Comparison of ENCODE assay signal across 8 mouse cellular contexts in genomic region chr15:5243959-5244905, GRCm38 (mm10). TPM values are rescaled to one million over a fixed set of nuclear protein-coding genes. Genes with fewer than 3 reads are reported as not detected.
DNase-seq lines count a peak whose midpoint lies in the region; ATAC-seq and TF ChIP-seq lines count a peak whose summit lies in the region.

Gene Ptger4, minus strand, starts transcription at chr15:5244187.

- H3K9me3 ChIP-seq in heart, embryonic 14.5 days (ENCODE audit: control insufficient read depth, low read length), result no peaks in the 10 kb centered on the region
- H3K9me3 ChIP-seq in liver, embryonic 15.5 days (replicated peaks), result no peaks in the 10 kb centered on the region
- H3K9me3 ChIP-seq in neural tube, embryonic 11.5 days (ENCODE audit: control insufficient read depth, low read length), result no peaks in the 10 kb centered on the region
- H3K9me3 ChIP-seq in stomach, postnatal 0 days (ENCODE audit: control insufficient read depth, low read length), result no peaks in the 10 kb centered on the region

- H3K27ac ChIP-seq in heart, embryonic 14.5 days (replicated peaks in 1 of 2; ENCODE audit: control insufficient read depth in 1 of 2, insufficient read depth in 1 of 2, low read depth in 2 of 2, low read length in 2 of 2), result no peak within 1 kb of the TSS
- peak within 1 kb of the TSS; percentile 55; the same call in 1 of the 2 replicates for H3K27ac ChIP-seq in liver, embryonic 15.5 days (replicated peaks)
- H3K27ac ChIP-seq in neural tube, embryonic 11.5 days (ENCODE audit: low read depth, low read length), result no peak within 1 kb of the TSS
- peak within 1 kb of the TSS; percentile 63; the same call in 1 of the 2 replicates for H3K27ac ChIP-seq in stomach, postnatal 0 days (replicated peaks)

- H3K4me1 ChIP-seq in heart, embryonic 14.5 days (ENCODE audit: control insufficient read depth in 2 of 2, insufficient read depth in 2 of 2, low read length in 2 of 2), result peaks cover 13 to 27% of the 10 kb centered on the region in 2 experiments; a peak in 3 of 4 replicates
- H3K4me1 ChIP-seq in liver, embryonic 15.5 days (replicated peaks), result peaks cover 53% of the 10 kb centered on the region
- H3K4me1 ChIP-seq in neural tube, embryonic 11.5 days (ENCODE audit: control insufficient read depth, insufficient read depth, low read length), result peaks cover 13% of the 10 kb centered on the region
- peaks cover 12% of the 10 kb centered on the region; the same call in 1 of the 2 replicates for H3K4me1 ChIP-seq in stomach, postnatal 0 days (replicated peaks; ENCODE audit: control insufficient read depth, insufficient read depth)

- TF ChIP-seq CTCF in stomach, postnatal 0 days (IDR thresholded peaks at IDR 0.05; ENCODE audit: low read depth), result peak; percentile 6; the same call in 1 of the 2 replicates

- H3K9ac ChIP-seq in heart, embryonic 14.5 days (ENCODE audit: low read length), result peak within 1 kb of the TSS; percentile 69
- peak within 1 kb of the TSS; percentile 70 for H3K9ac ChIP-seq in liver, embryonic 15.5 days
- H3K9ac ChIP-seq in neural tube, embryonic 11.5 days (ENCODE audit: low read length), result no peak within 1 kb of the TSS
- peak within 1 kb of the TSS; percentile 64 for H3K9ac ChIP-seq in stomach, postnatal 0 days (ENCODE audit: low read length)

- under 1% methylated on average over 60 of the region's 61 CpGs for WGBS in heart, embryonic 14.5 days
- under 1% methylated on average over 60 of the region's 61 CpGs for WGBS in liver, embryonic 15.5 days (ENCODE audit: insufficient replicate concordance)
- WGBS in neural tube, embryonic 11.5 days, result under 1% methylated on average over 60 of the region's 61 CpGs
- WGBS in stomach, postnatal 0 days, result under 1% methylated on average over 61 of the region's 61 CpGs

- peaks cover 48% of the 10 kb centered on the region for H3K27me3 ChIP-seq in heart, embryonic 14.5 days (ENCODE audit: control insufficient read depth, insufficient read depth, low read length)
- peaks cover 44% of the 10 kb centered on the region for H3K27me3 ChIP-seq in liver, embryonic 15.5 days
- H3K27me3 ChIP-seq in neural tube, embryonic 11.5 days (ENCODE audit: control insufficient read depth, insufficient read depth, low read length), result peaks cover 34% of the 10 kb centered on the region
- H3K27me3 ChIP-seq in stomach, postnatal 0 days (ENCODE audit: control insufficient read depth, insufficient read depth, low read length), result no peaks in the 10 kb centered on the region

- H3K36me3 ChIP-seq in heart, embryonic 14.5 days (ENCODE audit: control insufficient read depth, insufficient read depth, low read length), result no peaks in the 10 kb centered on the region
- H3K36me3 ChIP-seq in liver, embryonic 15.5 days (replicated peaks), result no peaks in the 10 kb centered on the region
- no peaks in the 10 kb centered on the region for H3K36me3 ChIP-seq in neural tube, embryonic 11.5 days (ENCODE audit: control insufficient read depth, insufficient read depth, low read length)
- no peaks in the 10 kb centered on the region for H3K36me3 ChIP-seq in stomach, postnatal 0 days (ENCODE audit: control insufficient read depth, insufficient read depth, low read length)

- peak within 1 kb of the TSS; percentile 99 for H3K4me2 ChIP-seq in heart, embryonic 14.5 days (ENCODE audit: low read length)
- H3K4me2 ChIP-seq in liver, embryonic 15.5 days, result peak within 1 kb of the TSS; percentile 100
- peak within 1 kb of the TSS; percentile 96 for H3K4me2 ChIP-seq in neural tube, embryonic 11.5 days (ENCODE audit: low read depth)
- H3K4me2 ChIP-seq in stomach, postnatal 0 days (replicated peaks; ENCODE audit: low read depth), result peak within 1 kb of the TSS; percentile 98

- no peak for TF ChIP-seq EP300 in stomach, postnatal 0 days (optimal IDR thresholded peaks at IDR 0.05)

- peak within 1 kb of the TSS; percentile 58 for H3K4me3 ChIP-seq in heart, embryonic 14.5 days (ENCODE audit: control insufficient read depth in 1 of 2, insufficient read depth in 1 of 2, low read depth in 1 of 2, low read length in 2 of 2)
- H3K4me3 ChIP-seq in liver, embryonic 15.5 days (replicated peaks), result peak within 1 kb of the TSS; percentile 78
- peak within 1 kb of the TSS; percentile 48 for H3K4me3 ChIP-seq in neural tube, embryonic 11.5 days (ENCODE audit: low read depth, low read length)
- peak within 1 kb of the TSS; percentile 62 for H3K4me3 ChIP-seq in stomach, postnatal 0 days (ENCODE audit: low read depth, low read length)

- ATAC-seq in heart, embryonic 14.5 days (ENCODE audit: insufficient number of reproducible peaks, insufficient read depth, low FRiP score, low read depth), result peak; percentile 94
- peak; percentile 94 for ATAC-seq in liver, embryonic 15.5 days (ENCODE audit: insufficient read depth)
- ATAC-seq in neural tube, embryonic 11.5 days (ENCODE audit: insufficient read depth, low FRiP score, low TSS enrichment), result peak; percentile 97
- peak; percentile 97 for ATAC-seq in stomach, postnatal 0 days (ENCODE audit: low FRiP score, low TSS enrichment)

- DNase-seq in CD8-positive naive resting alpha-beta T cell, adult 2 months (ENCODE audit: low read depth in 2 of 2, low spot score in 2 of 2), result peak; percentile 97 to 98
- DNase-seq in c-Kit-negative CD71-positive TER-119-positive erythroid progenitor cells, embryonic 14.5 days (ENCODE audit: low read depth, low spot score), result peak; percentile 90
- peak; percentile 43 for DNase-seq in fat pad, adult 2 months (ENCODE audit: extremely low read depth, low read depth, low spot score)
- DNase-seq in kidney, postnatal 10 days, result peak; percentile 96
- DNase-seq in neural tube, embryonic 11.5 days (ENCODE audit: low spot score), result peak; percentile 90
- peak; percentile 94 for DNase-seq in stomach, postnatal 0 days (ENCODE audit: low spot score)

RNA-seq across cellular contexts. Expression of gene Ptger4, which starts in this region (rescaled TPM):
- 3.3 and 4.1 TPM in 2 replicates for polyA plus RNA-seq in heart, embryonic 14.5 days (2014; fragmentation: Nextera tagmentation; extraction: Ambion mirVana)
- polyA plus RNA-seq in liver, embryonic 15.5 days (2015; fragmentation: Nextera tagmentation; extraction: Ambion mirVana), result 1.5 and 1.6 TPM in 2 replicates
- polyA plus RNA-seq in neural tube, embryonic 11.5 days (2014; fragmentation: Nextera tagmentation; extraction: Ambion mirVana), result 1.3 and 1.4 TPM in 2 replicates
- polyA plus RNA-seq in stomach, postnatal 0 days (2015; fragmentation: Nextera tagmentation; extraction: Ambion mirVana), result 6.3 and 6.4 TPM in 2 replicates

Comparison
In these comparisons a context has a peak if more than half of its experiments do, and no peak if none do; other contexts are left out.
1. DNase-seq: peak in every context shown above with its lines; median percentile 98 in CD8-positive naive resting alpha-beta T cell, adult 2 months; 96 in kidney, postnatal 10 days; 94 in stomach, postnatal 0 days; 90 in c-Kit-negative CD71-positive TER-119-positive erythroid progenitor cells, embryonic 14.5 days; 90 in neural tube, embryonic 11.5 days; 43 in fat pad, adult 2 months.
2. H3K27ac ChIP-seq: peak in liver, embryonic 15.5 days (single experiment) and stomach, postnatal 0 days (single experiment); none in heart, embryonic 14.5 days (0 of 2) and neural tube, embryonic 11.5 days (single experiment).
3. Peak in every context shown above with its lines, with median percentiles within 50 percentile points of each other: ATAC-seq, H3K4me2 ChIP-seq and H3K4me3 ChIP-seq.